In genomic region chr5:133453349-133454049, GRCm38 (mm10) we compare ENCODE assay signal across 11 mouse cellular contexts.
DNase-seq lines count a peak whose midpoint lies in the region; ATAC-seq lines count a peak whose summit lies in the region.
"Had no signal": no experiment of that assay in that cellular context is flagged by ENCODE, and none has a peak within 500 bp of the region (broad histone marks: within the 10 kb centered on the region; RNA-seq: fewer than 3 reads in every experiment).

No protein-coding gene starts in this region.

- H3K4me1 ChIP-seq in kidney, embryonic 14.5 days (ENCODE audit: control insufficient read depth, insufficient read depth, low read length) = no peaks in the 10 kb centered on the region
- H3K4me1 ChIP-seq: heart, embryonic 15.5 days; limb, embryonic 13.5 days had no signal

- 81% methylated on average over 7 of the region's 7 CpGs for WGBS in kidney, embryonic 14.5 days

- no peaks in the 10 kb centered on the region for H3K9me3 ChIP-seq in kidney, embryonic 14.5 days (ENCODE audit: control insufficient read depth, low read length)
- H3K9me3 ChIP-seq: heart, embryonic 15.5 days; limb, embryonic 13.5 days had no signal

- peak; percentile 99 for ATAC-seq in frontal cortex, adult (ENCODE audit: low TSS enrichment)
- ATAC-seq in kidney, embryonic 14.5 days (ENCODE audit: low FRiP score, low TSS enrichment) = no peak
- ATAC-seq: Patski had no signal

- DNase-seq in embryo, embryonic 11 days = peak; percentile 7
- no peak for DNase-seq in embryo, embryonic 9.5 days (ENCODE audit: extremely low spot score)
- DNase-seq in left cerebral cortex, adult 11 months (ENCODE audit: low spot score) = peak; percentile 36
- DNase-seq in retina, postnatal 1 day = peak; percentile 93
- no peak for DNase-seq in urinary bladder, adult 2 months (ENCODE audit: low spot score)
- no peak for DNase-seq in adrenal gland, postnatal 36 days

- no peak overlapping the region for H3K4me2 ChIP-seq in kidney, embryonic 14.5 days (replicated peaks; ENCODE audit: low read depth, low read length)
- H3K4me2 ChIP-seq: heart, embryonic 15.5 days; limb, embryonic 13.5 days had no signal

- H3K36me3 ChIP-seq in kidney, embryonic 14.5 days (ENCODE audit: control insufficient read depth, insufficient read depth, low read length) = no peaks in the 10 kb centered on the region
- H3K36me3 ChIP-seq: heart, embryonic 15.5 days; limb, embryonic 13.5 days had no signal

- H3K27me3 ChIP-seq in kidney, embryonic 14.5 days (ENCODE audit: control insufficient read depth, insufficient read depth, low read length) = no peaks in the 10 kb centered on the region
- H3K27me3 ChIP-seq: heart, embryonic 15.5 days; limb, embryonic 13.5 days; Patski had no signal

- no peak overlapping the region for H3K27ac ChIP-seq in kidney, embryonic 14.5 days (ENCODE audit: low read depth, low read length)
- H3K27ac ChIP-seq: heart, embryonic 15.5 days; limb, embryonic 13.5 days had no signal

- H3K4me3 ChIP-seq in kidney, embryonic 14.5 days (ENCODE audit: low read length) = no peak overlapping the region
- H3K4me3 ChIP-seq: heart, embryonic 15.5 days; limb, embryonic 13.5 days had no signal

- no peak overlapping the region for H3K9ac ChIP-seq in kidney, embryonic 14.5 days (ENCODE audit: low read depth, low read length)
- H3K9ac ChIP-seq: heart, embryonic 15.5 days; limb, embryonic 13.5 days had no signal

Comparison
In these comparisons a context has a peak if more than half of its experiments do, and no peak if none do; other contexts are left out.
1. DNase-seq: peak in embryo, embryonic 11 days (single experiment), left cerebral cortex, adult 11 months (single experiment) and retina, postnatal 1 day (single experiment); none in embryo, embryonic 9.5 days (single experiment), urinary bladder, adult 2 months (single experiment) and adrenal gland, postnatal 36 days (0 of 2).